Comparison of ENCODE assay signal across 7 mouse cellular contexts in the genomic region with DNA sequence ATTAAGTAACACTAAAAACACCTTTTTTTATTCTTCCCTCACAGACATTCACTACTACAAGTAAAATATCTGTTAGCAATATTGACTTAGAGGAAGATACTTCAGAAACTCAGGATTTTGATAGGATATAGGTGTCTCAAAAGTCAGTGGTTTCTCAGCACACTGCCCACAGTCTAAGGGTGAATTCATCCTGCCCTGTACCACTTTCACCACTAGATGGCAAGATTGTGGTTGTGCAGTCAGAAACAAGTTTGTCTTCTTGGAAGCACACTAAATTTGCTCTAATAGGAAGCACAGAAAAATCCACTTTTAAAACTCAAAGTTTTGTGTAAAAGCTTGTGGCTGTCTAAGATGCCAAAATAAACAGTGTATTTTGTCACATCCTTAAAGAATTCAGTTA. TPM values are rescaled to one million over a fixed set of nuclear protein-coding genes. Genes with fewer than 3 reads are reported as not detected.
A peak's percentile ranks its signal among the peaks of the same experiment; 100 is the strongest.
DNase-seq lines count a peak whose midpoint lies in the region; ATAC-seq and TF ChIP-seq lines count a peak whose summit lies in the region.

No protein-coding gene starts in this region.

- no peaks in the 10 kb centered on the region for H3K9me3 ChIP-seq in stomach, postnatal 0 days (ENCODE audit: control insufficient read depth, low read length)

- no peak for ATAC-seq in stomach, postnatal 0 days (ENCODE audit: low FRiP score, low TSS enrichment)

- peak; percentile 44 for DNase-seq in layer of hippocampus, adult 11-12 months (ENCODE audit: low spot score)
- DNase-seq in layer of hippocampus, adult 9-11 months = no peak
- peak; percentile 62 for DNase-seq in ES-CJ7 (ENCODE audit: low read depth, low spot score)
- peak; percentile 75 for DNase-seq in brain, adult 2 months (ENCODE audit: low read depth, low spot score)
- peak; percentile 24 for DNase-seq in hindlimb bud, embryonic 11.5 days (ENCODE audit: extremely low spot score, low read depth, low spot score)
- DNase-seq in lung, adult 18-20 months = peak; percentile 14 to 37
- peak; percentile 26 for DNase-seq in stomach, postnatal 0 days (ENCODE audit: low spot score)

- no peaks in the 10 kb centered on the region for H3K27me3 ChIP-seq in stomach, postnatal 0 days (ENCODE audit: control insufficient read depth, insufficient read depth, low read length)

- H3K36me3 ChIP-seq in stomach, postnatal 0 days (ENCODE audit: control insufficient read depth, insufficient read depth, low read length) = no peaks in the 10 kb centered on the region; the same call in 1 of the 2 replicates

- H3K27ac ChIP-seq in stomach, postnatal 0 days (replicated peaks) = no peak overlapping the region

- H3K9ac ChIP-seq in stomach, postnatal 0 days (ENCODE audit: low read length) = no peak overlapping the region

- no peak overlapping the region for H3K4me2 ChIP-seq in stomach, postnatal 0 days (replicated peaks; ENCODE audit: low read depth)

- no peaks in the 10 kb centered on the region for H3K4me1 ChIP-seq in stomach, postnatal 0 days (replicated peaks; ENCODE audit: control insufficient read depth, insufficient read depth)

- H3K4me3 ChIP-seq in stomach, postnatal 0 days (ENCODE audit: low read depth, low read length) = no peak overlapping the region

- no peak for TF ChIP-seq EP300 in stomach, postnatal 0 days (optimal IDR thresholded peaks at IDR 0.05)

- peak; percentile 85 for TF ChIP-seq CTCF in stomach, postnatal 0 days (IDR thresholded peaks at IDR 0.05; ENCODE audit: low read depth)

RNA-seq across cellular contexts. Expression of a gene that starts 8.4 kb away (rescaled TPM):
- polyA plus RNA-seq in stomach, postnatal 0 days (2015; fragmentation: Nextera tagmentation; extraction: Ambion mirVana) = 6.8 and 7.5 TPM in 2 replicates

RNA-seq across cellular contexts. Expression of a gene that starts 8.5 kb away (rescaled TPM):
- 5.6 and 6.1 TPM in 2 replicates for polyA plus RNA-seq in stomach, postnatal 0 days (2015; fragmentation: Nextera tagmentation; extraction: Ambion mirVana)

RNA-seq across cellular contexts. Expression of a gene that starts 38.2 kb away (rescaled TPM):
- polyA plus RNA-seq in stomach, postnatal 0 days (2015; fragmentation: Nextera tagmentation; extraction: Ambion mirVana) = 6.9 and 7.3 TPM in 2 replicates
